Mouse (Mus musculus) lung, adult 2 months (tissue): ENCODE results near the gene Dpm3.

Experiments used
- CTCF ChIP-seq: fragments of 200-500 bp; IDR thresholded peaks from 2 replicates; pipeline ENCODE4 v1.5.1; 2011; ENCODE audit warnings: mild to moderate bottlenecking, low read length, control low read depth; ENCODE audit not compliant: insufficient read depth
- POLR2A ChIP-seq: fragments of 200-500 bp; IDR thresholded peaks from 2 replicates; pipeline ENCODE4 v1.6.1; 2011; ENCODE audit warnings: low read depth, mild to moderate bottlenecking, control low read depth, low read length, borderline replicate concordance; ENCODE audit errors: extremely low read depth

DNA sequence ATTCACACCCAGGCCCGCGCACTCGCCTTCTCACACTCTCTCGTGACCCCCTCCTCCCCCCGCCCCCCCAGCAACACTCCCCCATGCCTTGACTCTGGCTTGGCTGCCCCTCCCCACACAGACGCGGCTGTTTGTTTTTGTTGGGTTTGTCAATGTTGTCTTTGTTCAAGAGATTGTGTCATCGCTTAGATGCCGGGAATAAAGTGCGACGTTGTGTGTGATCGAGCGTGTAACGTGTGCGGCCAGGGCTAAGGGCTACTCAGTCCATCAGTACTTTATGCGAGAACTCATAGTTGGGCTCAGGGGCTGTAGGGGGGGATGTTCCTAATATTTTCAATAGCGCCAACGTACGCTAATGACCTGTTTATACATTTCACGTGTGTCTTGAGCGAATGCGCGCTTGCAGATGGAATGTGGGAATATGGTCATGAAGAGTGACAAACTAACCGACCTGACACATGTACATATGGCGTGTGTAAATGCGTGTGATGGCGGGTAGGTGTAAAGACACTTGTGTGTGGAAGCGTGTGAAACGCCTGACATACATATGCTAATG, 21.0 kb downstream of the Dpm3 start:
- TF ChIP-seq CTCF, result no peak
- TF ChIP-seq POLR2A, result peak; percentile 54; the same call in 1 of the 2 replicates
